Mouse (Mus musculus) ES-E14 (cell line): Measurements from ENCODE around the gene Elmo3. TPM values are rescaled to one million over a fixed set of nuclear protein-coding genes. Genes with fewer than 3 reads are reported as not detected.

ENCODE experiments used
- DNase-seq: peaks from one replicate; pipeline ENCODE4 v3.0.0-alpha.2; 2013; ENCODE audit warnings: low read depth, low spot score
- H3K27ac ChIP-seq: 2 replicates; pipeline ENCODE4 v1.5.1; 2012; ENCODE audit warnings: low read depth, mild to moderate bottlenecking, low read length, moderate library complexity, mixed read lengths; ENCODE audit not compliant: poor library complexity, insufficient read depth, severe bottlenecking
- H3K36me3 ChIP-seq: 2 replicates; pipeline ENCODE4 v1.6.1; 2012; ENCODE audit warnings: mild to moderate bottlenecking, low read length, moderate library complexity, mixed read lengths; ENCODE audit not compliant: control insufficient read depth, poor library complexity, insufficient read depth, severe bottlenecking
- H3K4me1 ChIP-seq, 2 experiments: fragments of 150-350 bp in 1 of 2; sonication (generic) in 1 of 2; 2 replicates each; pipeline ENCODE4 v1.6.1; 2012; ENCODE audit warnings: low read length in 2 of 2, mild to moderate bottlenecking in 1 of 2, mixed read lengths in 1 of 2; ENCODE audit not compliant: control insufficient read depth in 2 of 2, insufficient read depth in 2 of 2, poor library complexity in 1 of 2
- H3K4me3 ChIP-seq, 2 experiments: fragments of 150-350 bp in 1 of 2; sonication (generic) in 1 of 2; 2 replicates each; pipeline ENCODE4 v1.5.1; 2012; ENCODE audit warnings: low read length in 2 of 2, low read depth in 1 of 2, mild to moderate bottlenecking in 1 of 2, mixed read lengths in 1 of 2; ENCODE audit not compliant: insufficient read depth in 1 of 2, poor library complexity in 1 of 2, severe bottlenecking in 1 of 2
- H3K9ac ChIP-seq: 2 replicates; pipeline ENCODE4 v1.6.1; 2012; ENCODE audit warnings: low read depth, mild to moderate bottlenecking, low read length, mixed read lengths; ENCODE audit not compliant: poor library complexity, insufficient read depth, severe bottlenecking
- H3K9me3 ChIP-seq: fragments of 150-350 bp; sonication (generic); 2 replicates; pipeline ENCODE4 v1.6.1; 2012; ENCODE audit warnings: low read depth, mild to moderate bottlenecking, low read length; ENCODE audit not compliant: control insufficient read depth, insufficient read depth
- CHD2 ChIP-seq: IDR thresholded peaks from 2 replicates; pipeline ENCODE4 v1.6.1; 2014; ENCODE audit warnings: mild to moderate bottlenecking, low read depth, low read length, inconsistent platforms
- HCFC1 ChIP-seq: IDR thresholded peaks from 2 replicates; pipeline ENCODE4 v1.6.1; 2012; ENCODE audit warnings: low read length, inconsistent platforms, borderline replicate concordance; ENCODE audit not compliant: insufficient read depth
- MAFK ChIP-seq: IDR thresholded peaks from 2 replicates; pipeline ENCODE4 v1.6.1; 2014; ENCODE audit warnings: mild to moderate bottlenecking, low read depth, low read length, inconsistent platforms; ENCODE audit not compliant: insufficient read depth
- ZC3H11A ChIP-seq: IDR thresholded peaks from 2 replicates; pipeline ENCODE4 v1.6.1; 2012; ENCODE audit warnings: low read depth, mild to moderate bottlenecking, inconsistent platforms, low read length, borderline replicate concordance
- ZNF384 ChIP-seq: IDR thresholded peaks from 2 replicates; pipeline ENCODE4 v1.6.1; 2012; ENCODE audit warnings: low read depth, low read length, inconsistent platforms
- in situ Hi-C, 2 experiments: fragments of 600-800 bp; cut with MboI; formaldehyde crosslinking; loops; one replicate each; pipeline ENCODE4 v1.15.1; 2025; ENCODE audit warnings: low sequenced_read_pairs in 2 of 2, inconsistent platforms in 1 of 2; ENCODE audit not compliant: unreplicated experiment in 2 of 2
- total RNA-seq: library from RNA; depleted of rRNA; stranded (reverse); fragments of 300-350 nt; gene quantifications from 2 replicates; pipeline ENCODE4 v1.2.3, GENCODE M21; 2012

Elmo3 gene
- total RNA-seq, 1 experiment = 3.5 TPM

GRCm38 (mm10) chr8:105323183-105323582 is 17.8 kb downstream of the Elmo3 start:
- Histone ChIP-seq H3K36me3 (peaks cover 3% of the 10 kb centered on the region), H3K27ac (no peak overlapping the region), H3K9ac (no peak overlapping the region), H3K4me1 (peaks cover 0 to 6% of the 10 kb centered on the region in 2 experiments; a peak in 1 of 4 replicates), H3K9me3 (no peaks in the 10 kb centered on the region), H3K4me3 (no peak overlapping the region)
- TF ChIP-seq CHD2 (no peak), ZC3H11A (no peak), MAFK (no peak), HCFC1 (no peak), ZNF384 (no peak)
- DNase-seq = no peak
- in situ Hi-C loops = no loop called here

- H3K36me3 ChIP-seq = peaks cover 24% of the 10 kb centered on the region
- no peak for DNase-seq
- TF ChIP-seq ZC3H11A = no peak
- in situ Hi-C loops = no loop called here
- H3K27ac ChIP-seq = 0 out of 2 replicates have a peak overlapping the region, but pooled peaks have one; percentile 35
- peak overlapping the region; percentile 76 for H3K9ac ChIP-seq
- peaks cover 0 to 8% of the 10 kb centered on the region in 2 experiments; a peak in 1 of 4 replicates for H3K4me1 ChIP-seq
- H3K4me3 ChIP-seq = peak overlapping the region; percentile 92 to 100
- no peaks in the 10 kb centered on the region for H3K9me3 ChIP-seq
These were observed 20.3 kb downstream of the Elmo3 start for GRCm38 (mm10) chr8:105325641-105326093.

- DNase-seq = peak; percentile 96
- Histone ChIP-seq H3K4me3 (peak within 1 kb of the TSS; percentile 92 to 100), H3K9me3 (no peaks in the 10 kb centered on the region), H3K36me3 (peaks cover 29% of the 10 kb centered on the region), H3K4me1 (peaks cover 0 to 8% of the 10 kb centered on the region in 2 experiments; a peak in 1 of 4 replicates), H3K27ac (peak within 1 kb of the TSS; percentile 35; the same call in 1 of the 2 replicates), H3K9ac (peak within 1 kb of the TSS; percentile 76)
- in situ Hi-C loops = no loop called here
- TF ChIP-seq ZNF384 (0 out of 2 replicates have a peak, but pooled peaks have one; percentile 2), HCFC1 (peak; percentile 93), CHD2 (no peak), MAFK (no peak), ZC3H11A (no peak)
These were observed 20.8 kb downstream of the Elmo3 start, which contains the start of the genes Lrrc29 and Tmem208 for GRCm38 (mm10) chr8:105326141-105326672. Gene Lrrc29 (minus strand): TSS chr8:105326278. Gene Tmem208 (plus strand): TSS chr8:105326354.

- in situ Hi-C loops = no loop called here
- no peak for DNase-seq
- H3K4me3 ChIP-seq = peak overlapping the region; percentile 73 to 100
- TF ChIP-seq HCFC1 (no peak), ZNF384 (no peak)
- peaks cover 36% of the 10 kb centered on the region for H3K36me3 ChIP-seq
- peaks cover 0 to 8% of the 10 kb centered on the region in 2 experiments; a peak in 1 of 4 replicates for H3K4me1 ChIP-seq
- no peak overlapping the region for H3K27ac ChIP-seq
- peak overlapping the region; percentile 74 for H3K9ac ChIP-seq
- H3K9me3 ChIP-seq = no peaks in the 10 kb centered on the region
These were observed 21.6 kb downstream of the Elmo3 start for GRCm38 (mm10) chr8:105326968-105327367.

GRCm38 (mm10) chr8:105330325-105330724 is 24.9 kb downstream of the Elmo3 start:
- no peak overlapping the region for H3K9ac ChIP-seq
- TF ChIP-seq CHD2 (no peak), MAFK (no peak), ZNF384 (no peak), ZC3H11A (no peak), HCFC1 (no peak)
- no peak for DNase-seq
- in situ Hi-C loops = no loop called here
- H3K9me3 ChIP-seq = no peaks in the 10 kb centered on the region
- no peak overlapping the region for H3K27ac ChIP-seq
- H3K4me3 ChIP-seq = no peak overlapping the region
- H3K36me3 ChIP-seq = peaks cover 37% of the 10 kb centered on the region
- H3K4me1 ChIP-seq = peaks cover 0 to 7% of the 10 kb centered on the region in 2 experiments; a peak in 1 of 4 replicates
